Mouse (Mus musculus) gastrocnemius, adult 8-10 months (tissue): ENCODE results near the gene Arih1. TPM values are rescaled to one million over a fixed set of nuclear protein-coding genes. Genes with fewer than 3 reads are reported as not detected.

Experiments used
- total RNA-seq, 4 experiments: library from RNA; stranded (reverse); gene quantifications; 2 replicates each; pipeline ENCODE4 v1.2.4; 2022

Gene Arih1
- total RNA-seq, 4 experiments from 2014 or later: 101 to 124 (median 111) TPM

Other genes with a start within 250 kb of the Arih1 start
- 1 to 10 TPM; 6.1 to 7.6 (median 7.3) TPM for gene Adpgk, start 195.1 kb downstream of the Arih1 start, total RNA-seq
- 1 to 10 TPM; 4.2 to 7.1 (median 5.0) TPM for gene Bbs4, start 133.1 kb downstream of the Arih1 start, total RNA-seq
- gene Hexa, start 52.9 kb upstream of the Arih1 start, total RNA-seq: 10 to 100 TPM; 36.4 to 39.3 (median 39.1) TPM
- under 1 TPM in 3 of 4 experiments, not detected in 1; 0.36 to 0.86 (median 0.54) TPM for gene Tmem202, start 53.2 kb upstream of the Arih1 start, total RNA-seq
- gene Celf6, start 91.3 kb upstream of the Arih1 start, total RNA-seq: not detected
- gene Parp6, start 130.7 kb upstream of the Arih1 start, total RNA-seq: 10 to 100 TPM; 25.8 to 37.9 (median 26.4) TPM
- gene Pkm, start 169.8 kb upstream of the Arih1 start, total RNA-seq: 1,000 to 10,000 TPM; 2,872 to 3,265 (median 3,132) TPM
- gene Gramd2, start 193.5 kb upstream of the Arih1 start, total RNA-seq: under 1 TPM in 2 of 4 experiments, not detected in 2; 0.27 to 0.36 TPM